Mouse (Mus musculus) myocyte (in vitro differentiated cells): ENCODE results near the gene Dcx.

ENCODE experiments used
- POLR2A ChIP-seq: IDR thresholded peaks from one replicate; pipeline ENCODE4 v1.6.1; 2011; ENCODE audit warnings: low read depth, mild to moderate bottlenecking, control low read depth, moderate library complexity; ENCODE audit not compliant: insufficient read length
- REST ChIP-seq: IDR thresholded peaks from one replicate; pipeline ENCODE4 v1.6.1; 2011; ENCODE audit warnings: mild to moderate bottlenecking, control low read depth, moderate library complexity; ENCODE audit not compliant: insufficient read depth, insufficient read length
- TCF3 ChIP-seq: IDR thresholded peaks from one replicate; pipeline ENCODE4 v1.6.1; 2011; ENCODE audit warnings: low read depth, control low read depth; ENCODE audit not compliant: insufficient read length

- TF ChIP-seq POLR2A, result no peak
- TF ChIP-seq TCF3, result no peak
- no peak for TF ChIP-seq REST
Measured at GRCm38 (mm10) chrX:143826521-143826920, 106.6 kb downstream of the Dcx start.
